Mouse (Mus musculus): ENCODE measurements at regions not wholly inside any gene's neighbourhood (a gene's known extent, or its start where the extent isn't known, plus 50 kb on each side); places are given as distances from the start of the nearest gene placed in this dataset.
A peak's percentile ranks its signal among the peaks of the same experiment; 100 is the strongest.

DNA sequence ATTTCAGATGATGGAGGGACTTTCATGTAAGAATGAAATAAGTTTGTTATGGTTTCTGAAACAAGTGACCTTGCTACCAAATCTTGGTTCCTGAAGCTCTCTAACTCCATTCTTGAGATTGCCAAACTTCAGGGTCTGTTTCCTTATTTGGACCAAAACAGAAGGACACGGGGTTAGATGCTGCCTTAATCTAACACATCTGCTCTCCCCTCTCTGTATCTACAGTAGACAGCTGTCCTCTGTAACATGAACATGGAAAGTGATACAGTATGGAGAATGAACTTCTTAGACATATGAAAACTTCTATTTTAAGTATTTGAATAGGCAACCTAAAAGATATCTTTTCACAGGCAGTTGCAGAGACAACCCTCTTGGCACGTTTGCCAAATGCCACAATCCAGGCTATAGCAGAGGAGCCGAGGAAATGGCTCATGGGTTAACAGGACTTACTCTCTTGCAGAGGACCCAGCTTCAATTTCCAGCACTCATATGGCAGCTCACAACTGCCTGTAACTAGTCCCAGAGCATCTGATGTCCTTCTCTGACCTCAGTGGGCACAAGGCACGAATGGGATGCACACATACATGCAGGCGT is 171.4 kb downstream of the Ndfip2 start:
- DNase-seq (ENCODE audit: low read depth in 2 of 2, low spot score in 2 of 2) = no peak

DNA sequence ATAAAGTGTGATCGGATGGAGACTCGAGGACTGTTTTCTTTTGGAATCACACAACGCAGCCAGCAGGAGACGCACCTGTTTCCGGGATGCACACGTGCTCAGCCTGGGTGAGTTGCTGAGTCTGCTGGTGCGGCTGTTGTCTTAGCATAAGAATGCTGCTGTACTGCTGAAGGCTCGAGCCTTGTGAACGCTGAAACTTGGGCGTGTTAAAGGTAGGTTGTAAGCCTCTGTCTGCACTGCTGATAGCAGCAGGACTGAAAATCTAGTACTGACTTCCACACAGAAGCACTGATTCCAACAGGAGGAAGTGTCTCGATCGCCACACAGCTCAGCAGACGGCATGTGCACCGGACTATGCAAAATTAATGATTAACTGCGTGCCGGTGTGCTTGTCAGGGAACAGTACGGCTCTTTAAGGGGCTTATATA is 169.1 kb downstream of the Ndfip2 start:
- DNase-seq (ENCODE audit: low read depth in 2 of 2, low spot score in 2 of 2) = no peak

DNA sequence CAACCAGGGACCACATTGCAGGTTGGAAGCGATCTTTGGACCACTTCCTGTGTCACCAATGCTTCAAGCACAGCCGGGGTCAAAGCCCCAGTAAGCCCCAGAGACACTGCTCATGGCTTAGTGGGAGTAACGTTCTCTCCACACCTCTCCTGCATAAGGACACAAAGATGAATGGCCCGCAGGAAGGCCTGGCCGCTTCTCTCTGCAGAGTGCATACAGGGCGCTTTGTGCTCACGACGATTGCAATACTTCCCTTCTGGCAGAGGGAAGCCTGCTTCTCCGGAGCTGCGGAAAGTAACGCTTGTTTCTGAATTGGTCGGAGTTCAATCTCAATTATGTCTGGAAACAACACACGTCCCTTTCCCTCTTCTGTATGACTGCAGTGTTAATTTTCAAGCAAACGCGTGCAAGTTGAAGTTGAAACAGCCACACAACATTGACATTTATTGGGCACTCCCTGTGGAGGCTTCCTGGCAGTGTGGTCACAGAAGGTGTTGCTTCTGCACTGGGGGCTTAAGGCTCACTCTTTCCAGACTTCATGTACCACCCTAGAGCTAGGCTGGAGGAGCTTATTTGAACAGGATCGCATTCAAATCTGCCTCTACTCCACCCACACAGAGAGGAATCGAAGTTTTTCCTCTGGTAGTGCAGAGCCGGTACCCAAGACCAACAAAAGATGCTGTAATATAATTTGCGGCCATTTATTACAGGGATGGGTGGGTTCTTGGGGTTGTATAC is 168.4 kb downstream of the Ndfip2 start:
- no peak for DNase-seq (ENCODE audit: low read depth in 2 of 2, low spot score in 2 of 2)

DNA sequence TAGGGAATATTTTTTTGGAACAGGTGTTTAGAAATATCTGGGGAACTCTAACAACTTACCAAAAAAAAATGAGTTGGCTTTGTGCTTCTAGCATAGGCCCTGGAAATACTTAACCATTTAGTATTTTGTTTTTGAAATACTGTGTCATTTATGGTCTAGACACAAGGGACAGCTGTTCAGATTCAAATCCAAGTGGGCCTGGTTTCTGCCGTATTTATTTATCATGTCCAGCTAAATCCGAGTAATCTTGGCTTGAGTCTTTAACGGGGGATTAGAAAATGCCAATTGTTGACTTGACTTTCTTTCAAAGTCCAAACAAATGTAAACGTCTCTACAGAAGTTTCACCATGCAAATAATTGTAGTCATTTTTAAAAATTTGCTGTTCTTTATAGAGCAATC is 159.6 kb downstream of the Ndfip2 start:
- DNase-seq (ENCODE audit: low read depth in 2 of 2, low spot score in 2 of 2) = no peak

DNA sequence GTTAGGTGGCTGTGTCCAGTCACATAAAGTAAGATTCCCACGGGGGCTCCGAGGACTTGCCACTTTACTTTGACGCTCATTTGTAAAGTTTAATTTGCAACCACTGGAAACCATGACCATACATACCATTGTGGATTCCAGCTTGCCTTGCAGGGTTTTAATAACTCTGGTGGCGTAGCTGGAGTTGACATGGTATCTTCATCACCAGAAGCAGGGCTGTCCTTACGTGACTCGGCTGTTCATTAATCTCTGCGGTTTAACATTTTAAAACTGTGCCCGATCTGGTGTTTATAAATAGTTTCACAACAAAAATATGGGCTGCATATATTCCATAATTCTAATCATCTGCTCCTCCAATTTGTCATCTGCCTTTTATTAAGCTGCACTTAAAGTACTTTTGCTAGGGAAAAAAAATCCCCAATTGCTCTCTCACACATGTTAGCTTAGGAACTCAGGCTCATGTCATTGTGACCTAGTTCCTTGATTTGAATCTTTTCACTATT is 159.1 kb downstream of the Ndfip2 start:
- no peak for DNase-seq (ENCODE audit: low read depth in 2 of 2, low spot score in 2 of 2)

DNA sequence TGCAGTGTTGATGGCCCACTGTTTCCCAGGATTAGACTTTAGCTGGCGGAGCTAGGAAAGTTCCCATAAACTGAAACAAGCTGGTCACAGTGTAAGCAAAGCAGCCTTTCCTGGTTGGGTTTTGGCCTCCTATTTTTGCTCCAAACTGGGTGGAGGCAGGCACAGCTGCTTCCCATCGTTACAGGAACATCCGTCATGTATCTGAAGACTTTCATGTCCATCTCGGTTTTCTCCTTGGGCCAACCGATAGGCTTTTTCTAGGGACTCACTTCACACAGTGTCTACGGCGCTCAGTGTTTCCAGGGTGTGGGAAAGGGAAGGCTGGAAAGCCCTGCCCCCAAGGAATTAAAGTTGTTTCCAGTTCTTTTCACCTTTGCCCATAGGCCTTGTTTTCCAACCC is 158.6 kb downstream of the Ndfip2 start:
- DNase-seq (ENCODE audit: low read depth in 2 of 2, low spot score in 2 of 2) = no peak

DNA sequence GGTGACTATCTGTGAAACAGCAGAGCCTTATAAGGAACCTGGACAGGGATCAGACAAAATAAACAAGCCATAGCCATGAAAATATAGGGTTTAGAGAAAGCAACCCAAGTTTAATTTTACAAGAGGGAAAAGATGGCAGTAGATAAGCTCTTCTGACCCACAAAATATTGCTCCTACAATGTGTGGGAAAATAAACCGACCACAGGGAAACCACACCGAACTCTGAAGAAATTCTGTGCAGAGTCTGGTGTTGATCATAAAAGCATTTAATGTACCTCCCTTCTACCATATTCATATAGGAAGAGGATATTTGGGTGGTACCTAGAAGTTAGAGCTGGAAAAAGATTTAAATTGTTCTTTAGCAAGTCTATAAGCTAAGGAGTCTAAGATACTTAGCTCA is 146.3 kb downstream of the Ndfip2 start:
- DNase-seq (ENCODE audit: low read depth in 2 of 2, low spot score in 2 of 2) = no peak

DNA sequence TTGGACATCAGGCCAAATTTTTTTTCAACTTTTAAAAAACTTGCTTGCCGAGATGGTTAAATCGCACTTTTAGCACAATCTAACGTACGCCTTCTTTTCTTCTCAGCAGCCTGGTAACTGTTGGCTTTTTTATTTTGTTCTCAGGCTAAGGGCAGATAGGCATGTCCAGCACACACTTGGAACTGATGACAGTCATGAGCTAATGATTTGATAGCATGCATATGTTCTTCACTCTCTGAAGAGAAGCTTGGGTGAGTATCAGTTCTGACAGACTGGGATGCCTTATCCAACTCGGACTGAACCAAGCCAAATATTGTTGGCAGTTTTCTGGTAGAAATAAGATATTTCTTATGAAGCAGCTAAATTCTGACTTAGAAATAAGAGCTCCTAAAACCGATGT is 145.9 kb downstream of the Ndfip2 start:
- DNase-seq (ENCODE audit: low read depth in 2 of 2, low spot score in 2 of 2) = no peak

DNA sequence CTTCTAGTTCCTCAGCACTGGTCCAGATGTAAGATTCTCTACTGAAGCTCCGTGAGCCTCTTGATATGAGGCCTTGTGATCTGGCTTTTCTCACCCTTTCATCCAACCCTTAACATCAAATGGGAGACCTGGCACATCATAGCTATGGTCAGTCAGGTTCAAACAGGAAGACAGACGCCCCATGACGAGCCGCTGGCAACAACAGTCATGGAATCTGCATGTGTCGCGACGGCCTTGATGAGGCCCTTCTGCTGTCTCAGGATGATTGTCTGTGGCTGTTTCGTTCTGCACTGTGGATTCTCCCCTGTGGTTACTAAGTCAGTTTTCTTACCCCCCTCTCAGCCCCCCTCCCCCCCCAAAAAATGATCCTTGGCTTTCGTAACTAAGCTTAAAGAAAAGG is 144.9 kb downstream of the Ndfip2 start:
- DNase-seq (ENCODE audit: low read depth in 2 of 2, low spot score in 2 of 2) = no peak

DNA sequence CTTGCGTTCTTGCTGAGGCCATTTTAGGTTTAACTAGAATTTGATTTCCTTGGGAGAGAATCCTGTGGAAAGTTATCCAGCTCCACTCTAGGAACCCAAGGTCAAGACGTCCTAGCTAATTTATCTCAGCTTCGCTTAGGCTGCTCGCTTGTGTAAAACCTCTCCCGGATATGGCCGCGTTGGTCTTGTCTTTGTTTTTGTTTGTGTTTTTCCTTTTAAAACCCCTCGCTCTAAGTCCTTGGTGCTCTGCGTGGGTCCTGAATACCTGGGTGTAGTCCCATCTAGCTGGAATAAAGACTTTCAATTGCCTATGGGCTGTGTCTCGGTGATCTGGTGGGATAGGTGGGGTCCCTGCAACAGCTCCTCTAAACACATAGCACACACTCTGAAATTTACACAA is 144.2 kb downstream of the Ndfip2 start:
- no peak for DNase-seq (ENCODE audit: low read depth in 2 of 2, low spot score in 2 of 2)

DNA sequence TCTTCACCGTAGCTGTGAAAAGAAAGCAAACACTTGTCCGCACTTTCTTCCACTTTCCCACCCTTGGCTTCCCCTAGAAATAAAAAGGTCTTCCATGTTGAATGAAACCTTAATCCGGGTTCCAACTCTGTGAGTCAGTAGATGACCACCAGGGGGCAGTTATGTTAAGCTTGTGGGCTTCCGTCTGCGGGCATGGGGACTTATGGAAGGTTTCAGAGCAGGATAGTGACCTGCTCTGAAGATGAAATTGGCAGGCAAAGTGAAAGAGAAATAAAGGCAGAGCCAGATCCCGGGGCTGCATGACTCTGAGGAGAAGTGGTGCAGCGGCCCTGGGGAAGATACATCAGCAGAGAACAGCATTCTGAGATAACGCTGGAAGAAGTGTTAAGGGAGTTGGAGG is 139.1 kb downstream of the Ndfip2 start:
- DNase-seq (ENCODE audit: low read depth in 2 of 2, low spot score in 2 of 2) = peak; percentile 3 to 13

DNA sequence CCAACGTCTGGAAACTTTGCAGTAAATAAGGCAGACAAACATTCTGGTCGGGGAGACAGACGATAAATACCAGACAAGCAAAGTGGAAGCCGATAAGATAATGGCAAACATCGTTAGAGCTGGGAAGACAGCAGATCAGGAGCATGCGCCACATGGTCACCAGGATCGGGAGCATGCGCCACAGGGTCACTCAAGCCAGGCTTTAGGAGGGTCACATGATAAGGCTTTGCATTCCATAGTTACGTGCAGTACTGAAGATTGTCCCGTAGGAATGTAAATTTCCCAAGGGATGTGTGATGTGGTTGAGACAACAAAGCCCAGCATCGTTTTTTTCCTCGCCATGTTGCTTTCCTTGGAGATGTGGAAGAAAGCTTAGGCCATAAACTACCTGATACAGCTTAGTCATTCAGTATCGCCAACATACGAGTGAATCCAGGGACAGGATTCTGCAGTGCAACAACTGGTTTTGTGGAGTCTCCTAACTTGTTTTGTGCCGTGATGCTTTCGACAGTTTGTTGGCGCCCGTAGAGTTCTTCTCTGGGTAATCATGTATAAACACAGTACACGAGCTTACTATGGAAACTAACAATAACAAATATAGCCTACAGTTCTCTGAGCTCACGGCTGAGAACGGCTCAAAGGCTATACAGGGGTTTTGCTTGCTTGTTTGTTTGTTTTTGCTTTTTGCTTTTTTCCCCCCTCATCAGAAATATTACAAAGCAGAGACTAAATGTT is 133.9 kb downstream of the Ndfip2 start:
- no peak for DNase-seq (ENCODE audit: low read depth in 2 of 2, low spot score in 2 of 2)

DNA sequence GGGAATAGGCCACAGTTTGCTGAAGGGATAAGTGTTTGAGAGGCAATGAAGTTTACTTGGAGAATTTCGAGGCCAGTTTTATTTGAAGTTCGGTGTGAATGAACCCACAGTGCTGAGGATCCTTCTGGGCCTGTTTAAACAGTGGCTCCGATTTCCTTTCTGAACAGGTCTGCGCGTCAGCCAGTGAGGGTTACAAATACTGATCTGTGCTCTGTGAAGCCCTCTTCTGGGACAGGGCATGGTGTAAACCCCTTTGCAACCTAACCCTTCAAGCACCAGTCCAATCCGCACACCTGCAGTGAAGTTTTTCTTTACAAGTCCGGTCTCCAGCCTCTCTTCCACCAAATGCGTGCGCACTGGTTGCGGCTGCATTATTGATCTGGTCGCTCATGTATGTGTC is 133.1 kb downstream of the Ndfip2 start:
- DNase-seq (ENCODE audit: low read depth in 2 of 2, low spot score in 2 of 2) = no peak

DNA sequence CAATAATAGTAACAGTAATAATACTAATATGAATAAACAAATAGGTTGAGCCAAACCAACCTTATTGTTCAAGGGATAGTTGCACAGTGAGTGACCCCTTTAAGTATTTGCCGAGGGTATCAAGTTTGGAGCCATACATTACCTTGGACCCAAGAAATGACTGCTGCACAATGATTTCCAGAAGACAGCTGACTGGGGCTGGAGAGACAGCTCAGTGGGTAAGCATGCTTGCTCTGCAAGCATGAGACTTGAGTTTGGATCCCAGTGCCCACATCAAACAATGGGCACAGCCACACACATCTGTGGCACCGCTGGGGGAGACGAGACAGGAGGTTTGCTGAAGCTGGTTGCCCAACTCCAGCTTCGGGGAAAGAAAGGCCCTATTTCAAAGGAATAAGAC is 126.7 kb downstream of the Ndfip2 start:
- no peak for DNase-seq (ENCODE audit: low read depth in 2 of 2, low spot score in 2 of 2)

DNA sequence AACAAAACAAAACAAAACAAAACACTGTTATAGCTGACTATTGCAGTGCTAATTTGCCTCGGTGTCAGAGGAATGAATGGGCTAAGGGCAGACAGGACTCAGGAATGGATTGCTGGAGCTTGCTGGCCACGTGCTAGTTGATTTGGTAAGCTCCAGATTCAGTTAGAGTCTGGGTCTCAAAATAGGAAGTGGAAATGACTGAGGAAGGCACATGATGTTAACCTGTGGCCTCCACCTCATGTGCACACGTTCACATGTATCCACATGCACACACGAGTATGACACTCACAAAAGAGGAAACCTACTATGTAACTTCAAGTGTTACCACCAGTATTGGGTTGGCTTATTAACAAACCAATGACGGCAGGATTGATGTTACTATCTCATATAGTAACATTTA is 125.0 kb downstream of the Ndfip2 start:
- no peak for DNase-seq (ENCODE audit: low read depth in 2 of 2, low spot score in 2 of 2)

DNA sequence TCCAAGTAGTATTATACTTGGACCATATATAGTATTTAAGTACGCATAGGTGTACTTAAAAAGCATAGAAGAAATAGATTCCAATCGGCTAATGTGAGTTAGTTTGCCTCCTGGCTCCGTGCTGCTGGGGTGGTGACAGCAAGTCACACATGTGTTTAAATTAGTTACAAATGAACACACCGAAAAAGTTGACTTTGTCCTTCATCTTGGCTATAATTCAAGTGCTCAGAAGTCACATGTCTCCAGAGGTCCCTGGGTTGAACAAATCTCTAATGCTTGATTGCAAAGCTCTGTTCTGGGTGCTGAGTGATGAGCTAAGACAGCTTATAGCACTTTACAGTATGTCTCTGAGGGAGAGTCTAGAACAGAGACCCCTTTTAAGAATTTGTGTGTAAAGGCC is 121.7 kb downstream of the Ndfip2 start:
- DNase-seq (ENCODE audit: low read depth in 2 of 2, low spot score in 2 of 2) = no peak

DNA sequence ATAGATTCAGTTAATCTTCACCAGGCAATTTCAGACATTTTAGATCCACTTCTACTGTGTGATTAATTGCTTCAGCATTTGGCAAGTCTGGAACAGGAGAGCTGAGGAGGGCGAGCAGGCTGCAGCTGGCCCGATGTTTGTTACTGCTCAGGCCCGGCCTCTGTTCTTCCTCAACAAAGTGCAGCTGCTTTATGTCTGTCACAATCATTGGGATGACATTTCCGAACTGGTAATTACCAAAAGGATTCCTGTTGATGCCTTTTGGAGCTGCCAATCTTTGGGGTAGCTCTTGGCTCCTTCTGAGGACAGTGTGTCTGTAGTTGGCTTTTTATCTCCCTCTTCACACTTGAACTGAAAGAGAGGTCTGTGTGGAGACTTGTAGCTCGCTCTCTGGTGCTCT is 119.4 kb downstream of the Ndfip2 start:
- no peak for DNase-seq (ENCODE audit: low read depth in 2 of 2, low spot score in 2 of 2)

DNA sequence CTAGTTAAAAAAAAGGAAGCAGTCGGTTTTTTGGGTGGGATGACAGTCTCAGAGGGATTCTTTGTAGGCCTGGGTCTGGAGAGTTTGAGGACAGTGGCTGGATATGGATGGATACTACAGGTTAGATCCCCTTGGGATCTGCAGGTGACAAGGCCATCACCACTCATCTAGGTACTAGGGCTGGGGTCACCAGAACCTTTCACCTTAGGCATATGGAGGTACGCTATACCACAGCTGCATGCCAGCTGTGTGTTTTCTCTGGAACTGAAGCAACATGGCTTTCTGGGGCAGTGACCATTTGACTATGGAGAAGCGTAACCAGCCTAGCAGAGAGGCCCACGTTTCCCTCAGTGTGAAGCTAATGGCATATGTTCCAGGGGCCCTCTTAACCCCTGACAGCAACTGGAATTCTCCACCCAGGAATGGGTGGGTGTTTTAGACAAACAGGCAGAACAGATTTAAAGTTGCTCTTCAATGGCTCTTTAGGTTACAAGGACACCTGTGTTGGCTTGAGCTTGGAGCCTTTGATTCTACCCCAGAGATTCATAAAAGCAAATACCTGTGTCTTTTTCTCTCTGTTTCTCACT is 118.8 kb downstream of the Ndfip2 start:
- no peak for DNase-seq (ENCODE audit: low read depth in 2 of 2, low spot score in 2 of 2)

DNA sequence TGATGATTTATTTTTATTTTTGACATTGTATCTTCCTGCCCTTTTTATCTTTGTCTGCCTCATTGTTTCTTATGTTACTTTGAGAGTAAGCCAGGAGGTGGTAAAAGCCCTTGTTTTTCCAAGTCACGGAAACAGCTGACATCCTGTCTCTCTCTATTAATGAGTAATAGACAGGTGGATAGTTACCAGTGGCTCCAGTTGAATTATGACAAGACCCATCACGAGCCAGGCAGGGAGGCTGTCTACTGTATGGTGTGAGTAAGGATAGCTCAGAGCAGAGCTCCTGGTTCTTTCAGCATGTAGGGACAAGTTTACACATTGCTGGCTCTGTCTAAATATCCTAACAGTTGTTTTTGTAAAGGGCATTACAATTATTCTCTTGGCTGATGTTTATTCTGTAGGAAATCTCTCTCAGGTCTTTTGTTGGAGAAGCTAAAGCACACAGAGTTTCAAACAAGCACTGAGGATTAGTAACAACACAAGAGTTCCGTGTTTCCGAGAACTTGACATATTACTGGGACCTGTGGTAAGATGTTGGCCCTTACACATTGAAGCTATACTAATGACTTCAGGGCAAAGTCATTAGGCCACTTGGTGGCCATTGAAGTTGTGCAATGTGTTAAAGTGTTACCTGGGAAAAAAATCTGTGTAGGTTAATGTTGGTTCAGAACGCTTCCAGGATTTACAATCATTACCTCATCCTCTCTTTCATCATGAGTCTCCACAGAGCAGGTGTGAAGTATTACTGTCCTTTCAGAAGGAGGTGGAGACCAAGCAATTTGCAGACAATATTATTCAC is 111.5 kb downstream of the Ndfip2 start:
- no peak for DNase-seq (ENCODE audit: low read depth in 2 of 2, low spot score in 2 of 2)

DNA sequence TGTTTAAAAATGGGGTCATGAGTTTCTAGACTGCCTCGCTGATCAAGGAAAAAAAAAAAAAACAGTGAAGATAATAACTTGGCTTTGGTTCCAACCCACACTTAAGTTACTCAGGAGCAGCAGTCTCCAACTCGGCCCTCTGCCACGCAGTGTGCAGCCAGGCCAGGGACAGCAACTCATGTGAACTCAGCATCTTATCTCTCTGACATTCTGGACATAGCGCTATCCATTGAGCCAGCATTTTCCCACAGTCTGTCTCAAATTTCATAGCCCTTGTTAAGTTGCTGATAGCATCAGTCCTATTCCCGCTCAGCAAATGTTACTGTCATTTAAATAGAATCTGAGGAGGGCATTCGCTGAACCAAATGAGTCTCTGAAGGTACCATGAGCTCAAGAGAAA is 102.2 kb downstream of the Ndfip2 start:
- DNase-seq (ENCODE audit: low read depth in 2 of 2, low spot score in 2 of 2) = no peak

DNA sequence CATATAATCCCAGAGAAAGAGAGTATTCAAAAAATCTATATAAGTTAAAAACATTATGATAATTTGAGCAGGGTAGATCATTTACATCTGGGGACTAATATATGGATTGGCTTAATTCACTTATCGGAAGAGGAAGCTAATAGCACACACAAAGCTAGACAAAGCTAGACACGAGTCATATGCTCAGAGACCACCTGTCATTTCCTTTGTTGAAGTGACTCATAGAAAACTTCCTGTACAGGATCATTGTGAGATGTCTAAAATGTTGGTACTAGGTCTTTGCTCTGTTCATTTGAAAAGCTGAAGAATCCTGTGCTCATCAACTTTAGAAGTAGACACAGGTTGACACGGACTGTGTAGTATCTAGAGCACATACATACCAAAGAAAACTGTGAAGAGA is 101.5 kb downstream of the Ndfip2 start:
- DNase-seq (ENCODE audit: low read depth in 2 of 2, low spot score in 2 of 2) = no peak
